Mouse (Mus musculus) cortical plate, adult 2 months (tissue): ENCODE measurements around the gene Lin52.

Experiments used
- CTCF ChIP-seq: fragments of 200-500 bp; IDR thresholded peaks from 2 replicates; pipeline ENCODE4 v1.5.1; 2011; ENCODE audit warnings: mild to moderate bottlenecking, control low read depth, low read length; ENCODE audit not compliant: insufficient read depth; ENCODE audit errors: extremely low read depth
- POLR2A ChIP-seq: fragments of 200-500 bp; IDR thresholded peaks from 2 replicates; pipeline ENCODE4 v1.6.1; 2011; ENCODE audit warnings: mild to moderate bottlenecking, low read length, control low read depth; ENCODE audit not compliant: insufficient read depth; ENCODE audit errors: extremely low read depth

DNA sequence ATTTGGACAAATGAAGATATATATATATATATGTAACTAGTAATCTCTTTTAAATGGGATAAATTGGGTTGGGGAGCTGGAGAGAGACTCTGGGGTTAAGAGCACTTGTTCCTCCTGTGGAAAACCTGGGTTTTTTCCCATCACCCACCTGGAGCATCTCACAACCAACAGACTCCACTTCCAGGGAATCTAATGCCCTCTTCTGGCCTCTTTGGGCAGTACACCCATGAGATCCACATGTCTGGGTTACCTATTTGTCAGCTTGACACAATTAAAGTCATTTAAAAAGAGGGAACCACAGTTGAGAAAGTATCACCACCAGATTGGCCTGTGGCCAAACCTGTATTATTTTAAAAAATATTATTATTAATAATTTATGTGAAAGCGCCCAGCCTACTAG lies 65.4 kb downstream of the Lin52 start:
- TF ChIP-seq POLR2A = no peak
- no peak for TF ChIP-seq CTCF
